Mouse (Mus musculus) hindbrain, embryonic 16.5 days (tissue): ENCODE measurements at regions not wholly inside any gene's neighbourhood (a gene's known extent, or its start where the extent isn't known, plus 50 kb on each side); places are given as distances from the start of the nearest gene placed in this dataset.

Source experiments
- ATAC-seq: fragments of 200-750 bp; cut with Nextera tagmentation; 2 replicates; pipeline ENCODE4 v1.8.0; 2017; ENCODE audit warnings: moderate TSS enrichment, moderate library complexity
- H3K27ac ChIP-seq: fragments of 300-500 bp; sonication (generic); 2 replicates; pipeline ENCODE4 v1.5.1; 2014; ENCODE audit warnings: low read depth, mild to moderate bottlenecking, control low read depth, low read length, moderate library complexity
- H3K27me3 ChIP-seq: fragments of 300-500 bp; sonication (generic); replicated peaks from 2 replicates; pipeline ENCODE4 v1.6.1; 2014; ENCODE audit warnings: low read length; ENCODE audit not compliant: control insufficient read depth, insufficient read depth
- H3K36me3 ChIP-seq: fragments of 300-500 bp; sonication (generic); 2 replicates; pipeline ENCODE4 v1.6.1; 2014; ENCODE audit warnings: mild to moderate bottlenecking, low read length, moderate library complexity, mixed read lengths; ENCODE audit not compliant: control insufficient read depth, insufficient read depth
- H3K4me1 ChIP-seq: fragments of 300-500 bp; sonication (generic); 2 replicates; pipeline ENCODE4 v1.6.1; 2014; ENCODE audit warnings: low read depth, low read length; ENCODE audit not compliant: control insufficient read depth, insufficient read depth
- H3K4me2 ChIP-seq: fragments of 300-500 bp; sonication (generic); 2 replicates; pipeline ENCODE4 v1.6.1; 2014; ENCODE audit warnings: mild to moderate bottlenecking, low read length, control low read depth, moderate library complexity
- H3K4me3 ChIP-seq: fragments of 300-500 bp; sonication (generic); 2 replicates; pipeline ENCODE4 v1.5.1; 2014; ENCODE audit warnings: mild to moderate bottlenecking, low read length, control low read depth, moderate library complexity
- H3K9ac ChIP-seq: fragments of 300-500 bp; sonication (generic); 2 replicates; pipeline ENCODE4 v1.6.1; 2014; ENCODE audit warnings: low read depth, mild to moderate bottlenecking, control low read depth, low read length, moderate library complexity
- H3K9me3 ChIP-seq: fragments of 300-500 bp; sonication (generic); 2 replicates; pipeline ENCODE4 v1.6.1; 2014; ENCODE audit warnings: mild to moderate bottlenecking, low read length, moderate library complexity; ENCODE audit not compliant: control insufficient read depth
- WGBS: fragments of 180-500 bp; shearing (Covaris S2); extraction: QIAGEN DNeasy Blood & Tissue Kit; methylation state at CpG from one replicate; pipeline ENCODE4 v1.1.7; 2014; 5-methylcytosine and 5-hydroxymethylcytosine counted together

GRCm38 (mm10) chr6:51785615-51786014, 226.7 kb downstream of the Skap2 start:
- H3K4me1 ChIP-seq, result peaks cover 3% of the 10 kb centered on the region; the same call in 1 of the 2 replicates
- H3K27ac ChIP-seq, result no peak overlapping the region
- no peak overlapping the region for H3K4me3 ChIP-seq
- no peaks in the 10 kb centered on the region for H3K27me3 ChIP-seq
- no peak for ATAC-seq
- H3K9ac ChIP-seq, result no peak overlapping the region
- 57% methylated on average over 3 of the region's 3 CpGs for WGBS
- no peak overlapping the region for H3K4me2 ChIP-seq
- no peaks in the 10 kb centered on the region for H3K9me3 ChIP-seq
- no peaks in the 10 kb centered on the region for H3K36me3 ChIP-seq

GRCm38 (mm10) chr6:51786836-51787235, 225.5 kb downstream of the Skap2 start:
- Histone ChIP-seq H3K27me3 (no peaks in the 10 kb centered on the region), H3K4me2 (no peak overlapping the region), H3K9ac (no peak overlapping the region), H3K9me3 (no peaks in the 10 kb centered on the region), H3K27ac (no peak overlapping the region), H3K36me3 (no peaks in the 10 kb centered on the region), H3K4me3 (no peak overlapping the region), H3K4me1 (peaks cover 3% of the 10 kb centered on the region; the same call in 1 of the 2 replicates)
- WGBS, result 77% methylated on average over 3 of the region's 3 CpGs
- ATAC-seq, result no peak

- no peak overlapping the region for H3K9ac ChIP-seq
- H3K4me1 ChIP-seq, result peaks cover 3% of the 10 kb centered on the region; the same call in 1 of the 2 replicates
- ATAC-seq, result no peak
- H3K9me3 ChIP-seq, result no peaks in the 10 kb centered on the region
- no peak overlapping the region for H3K4me3 ChIP-seq
- no peaks in the 10 kb centered on the region for H3K36me3 ChIP-seq
- no peak overlapping the region for H3K4me2 ChIP-seq
- 82% methylated on average over 9 of the region's 9 CpGs for WGBS
- H3K27me3 ChIP-seq, result no peaks in the 10 kb centered on the region
- no peak overlapping the region for H3K27ac ChIP-seq
Observed at GRCm38 (mm10) chr6:51788156-51788555, 224.2 kb downstream of the Skap2 start.

- no peak overlapping the region for H3K4me2 ChIP-seq
- no peaks in the 10 kb centered on the region for H3K36me3 ChIP-seq
- 0 out of 2 replicates have a peak overlapping the region, but pooled peaks have one; percentile 11 for H3K9ac ChIP-seq
- H3K27me3 ChIP-seq, result no peaks in the 10 kb centered on the region
- H3K9me3 ChIP-seq, result no peaks in the 10 kb centered on the region
- H3K27ac ChIP-seq, result 0 out of 2 replicates have a peak overlapping the region, but pooled peaks have one; percentile 14
- ATAC-seq, result peak; percentile 72
- H3K4me3 ChIP-seq, result no peak overlapping the region
- peaks cover 3% of the 10 kb centered on the region; the same call in 1 of the 2 replicates for H3K4me1 ChIP-seq
- WGBS, result 47% methylated on average over 5 of the region's 5 CpGs
Observed at GRCm38 (mm10) chr6:51790293-51790692, 222.1 kb downstream of the Skap2 start.

- peak overlapping the region; percentile 14; the same call in 1 of the 2 replicates for H3K27ac ChIP-seq
- ATAC-seq, result no peak; the same call in 1 of the 2 replicates
- H3K4me1 ChIP-seq, result peaks cover 3% of the 10 kb centered on the region; the same call in 1 of the 2 replicates
- no peaks in the 10 kb centered on the region for H3K36me3 ChIP-seq
- no peak overlapping the region for H3K9ac ChIP-seq
- WGBS, result 76% methylated on average over 7 of the region's 7 CpGs
- H3K4me3 ChIP-seq, result no peak overlapping the region
- H3K4me2 ChIP-seq, result no peak overlapping the region
- no peaks in the 10 kb centered on the region for H3K9me3 ChIP-seq
- H3K27me3 ChIP-seq, result no peaks in the 10 kb centered on the region
Observed at GRCm38 (mm10) chr6:51790693-51791092, 221.7 kb downstream of the Skap2 start.

GRCm38 (mm10) chr6:51795300-51795699, 217.0 kb downstream of the Skap2 start:
- Histone ChIP-seq H3K9me3 (no peaks in the 10 kb centered on the region), H3K4me3 (no peak overlapping the region), H3K9ac (no peak overlapping the region), H3K36me3 (no peaks in the 10 kb centered on the region), H3K27me3 (no peaks in the 10 kb centered on the region), H3K27ac (no peak overlapping the region), H3K4me1 (peaks cover 3% of the 10 kb centered on the region; the same call in 1 of the 2 replicates), H3K4me2 (no peak overlapping the region)
- no peak for ATAC-seq
- WGBS, result 56% methylated on average over 4 of the region's 4 CpGs

GRCm38 (mm10) chr6:51798577-51799240, 213.6 kb downstream of the Skap2 start:
- WGBS, result 76% methylated on average over 12 of the region's 12 CpGs
- Histone ChIP-seq H3K27me3 (no peaks in the 10 kb centered on the region), H3K4me3 (no peak overlapping the region), H3K9me3 (no peaks in the 10 kb centered on the region), H3K36me3 (no peaks in the 10 kb centered on the region), H3K9ac (no peak overlapping the region), H3K27ac (no peak overlapping the region), H3K4me1 (no peaks in the 10 kb centered on the region), H3K4me2 (no peak overlapping the region)
- ATAC-seq, result no peak

GRCm38 (mm10) chr6:51805656-51806055, 206.7 kb downstream of the Skap2 start:
- no peaks in the 10 kb centered on the region for H3K4me1 ChIP-seq
- no peaks in the 10 kb centered on the region for H3K9me3 ChIP-seq
- no peaks in the 10 kb centered on the region for H3K36me3 ChIP-seq
- WGBS, result 79% methylated on average over 7 of the region's 7 CpGs
- no peak overlapping the region for H3K9ac ChIP-seq
- no peak overlapping the region for H3K4me3 ChIP-seq
- no peak overlapping the region for H3K27ac ChIP-seq
- no peak for ATAC-seq
- no peak overlapping the region for H3K4me2 ChIP-seq
- H3K27me3 ChIP-seq, result no peaks in the 10 kb centered on the region
